Mouse (Mus musculus) myocyte (in vitro differentiated cells): Measurements from ENCODE around the gene Nob1. TPM values are rescaled to one million over a fixed set of nuclear protein-coding genes. Genes with fewer than 3 reads are reported as not detected.

Experiments used
- H3K27me3 ChIP-seq: one replicate; pipeline ENCODE4 v1.6.1; 2011; ENCODE audit not compliant: control insufficient read depth, insufficient read depth, insufficient read length
- H3K36me3 ChIP-seq: one replicate; pipeline ENCODE4 v1.6.1; 2011; ENCODE audit not compliant: control insufficient read depth, insufficient read depth
- H3K4me2 ChIP-seq: one replicate; pipeline ENCODE4 v1.6.1; 2011; ENCODE audit warnings: low read depth, control low read depth
- H3K4me3 ChIP-seq: one replicate; pipeline ENCODE4 v1.5.1; 2011; ENCODE audit warnings: mild to moderate bottlenecking, control low read depth, moderate library complexity
- H3K79me2 ChIP-seq: one replicate; pipeline ENCODE4 v1.6.1; 2011; ENCODE audit not compliant: control insufficient read depth, insufficient read depth
- H3ac ChIP-seq: one replicate; pipeline ENCODE4 v1.6.1; 2011; ENCODE audit not compliant: control insufficient read depth, insufficient read length
- CEBPB ChIP-seq: IDR thresholded peaks from 2 replicates; pipeline ENCODE4 v1.6.1; 2011; ENCODE audit warnings: mild to moderate bottlenecking, moderate library complexity; ENCODE audit not compliant: poor library complexity, insufficient read depth, severe bottlenecking
- E2F4 ChIP-seq: IDR thresholded peaks from one replicate; pipeline ENCODE4 v1.6.1; 2011; ENCODE audit warnings: mild to moderate bottlenecking, control low read depth, moderate library complexity; ENCODE audit not compliant: insufficient read depth
- MAX ChIP-seq: IDR thresholded peaks from one replicate; pipeline ENCODE4 v1.6.1; 2011; ENCODE audit warnings: low read depth, mild to moderate bottlenecking, control low read depth
- MYOD1 ChIP-seq, 3 experiments: IDR thresholded peaks; one replicate each; pipeline ENCODE4 v1.6.1; 2011; ENCODE audit warnings: control low read depth in 2 of 3, low read depth in 2 of 3, mild to moderate bottlenecking in 2 of 3, moderate library complexity in 1 of 3; ENCODE audit not compliant: insufficient read length in 2 of 3, control insufficient read depth in 1 of 3
- MYOG ChIP-seq, 3 experiments: IDR thresholded peaks; one replicate each; pipeline ENCODE4 v1.6.1; 2011; ENCODE audit warnings: control low read depth in 2 of 3, low read depth in 2 of 3, mild to moderate bottlenecking in 2 of 3; ENCODE audit not compliant: insufficient read length in 2 of 3, control insufficient read depth in 1 of 3, insufficient read depth in 1 of 3
- POLR2A ChIP-seq: IDR thresholded peaks from one replicate; pipeline ENCODE4 v1.6.1; 2011; ENCODE audit warnings: low read depth, mild to moderate bottlenecking, control low read depth, moderate library complexity; ENCODE audit not compliant: insufficient read length
- POLR2AphosphoS2 ChIP-seq: IDR thresholded peaks from one replicate; pipeline ENCODE4 v1.6.1; 2011; ENCODE audit warnings: low read depth, control low read depth; ENCODE audit not compliant: insufficient read length
- REST ChIP-seq: IDR thresholded peaks from one replicate; pipeline ENCODE4 v1.6.1; 2011; ENCODE audit warnings: mild to moderate bottlenecking, control low read depth, moderate library complexity; ENCODE audit not compliant: insufficient read depth, insufficient read length
- SRF ChIP-seq: IDR thresholded peaks from one replicate; pipeline ENCODE4 v1.6.1; 2011; ENCODE audit warnings: low read depth; ENCODE audit not compliant: control insufficient read depth, insufficient read length
- TCF12 ChIP-seq: IDR thresholded peaks from one replicate; pipeline ENCODE4 v1.6.1; 2011; ENCODE audit warnings: mild to moderate bottlenecking, control low read depth; ENCODE audit not compliant: poor library complexity, insufficient read depth, severe bottlenecking
- TCF3 ChIP-seq: IDR thresholded peaks from one replicate; pipeline ENCODE4 v1.6.1; 2011; ENCODE audit warnings: low read depth, control low read depth; ENCODE audit not compliant: insufficient read length
- USF1 ChIP-seq: IDR thresholded peaks from one replicate; pipeline ENCODE4 v1.6.1; 2011; ENCODE audit warnings: low read depth, mild to moderate bottlenecking, control low read depth, moderate library complexity
- polyA plus RNA-seq: library from polyadenylated mRNA; unstranded; fragments of >200 nt; fragmentation: generic; extraction: Trizol; gene quantifications from one replicate; pipeline ENCODE4 v1.2.1, GENCODE M21; 2012; ENCODE audit warnings: missing spikeins

Gene Nob1
- polyA plus RNA-seq, 1 experiment, result 61.4 TPM

- Histone ChIP-seq H3ac (no peak overlapping the region), H3K4me2 (no peak overlapping the region), H3K4me3 (no peak overlapping the region), H3K79me2 (no peaks in the 10 kb centered on the region), H3K27me3 (no peaks in the 10 kb centered on the region), H3K36me3 (peaks cover 13% of the 10 kb centered on the region)
- no peak for TF ChIP-seq POLR2AphosphoS2
- no peak for TF ChIP-seq POLR2A
- no peak for TF ChIP-seq MYOG (IDR thresholded peaks at IDR 0.05; ENCODE audit: control insufficient read depth in 1 of 3, insufficient read depth in 1 of 3, insufficient read length in 2 of 3, low read depth in 2 of 3)
- TF ChIP-seq CEBPB, result no peak
- TF ChIP-seq REST, result no peak
- no peak for TF ChIP-seq TCF12
- TF ChIP-seq TCF3, result no peak
- no peak for TF ChIP-seq SRF
- no peak for TF ChIP-seq E2F4
- TF ChIP-seq MAX, result no peak
- no peak for TF ChIP-seq USF1
- no peak for TF ChIP-seq MYOD1 (IDR thresholded peaks at IDR 0.05; ENCODE audit: control insufficient read depth in 1 of 3, insufficient read length in 2 of 3, low read depth in 2 of 3)
These were observed 18.9 kb downstream of the Nob1 start for GRCm38 (mm10) chr8:107405935-107406334.

GRCm38 (mm10) chr8:107404057-107404456 lies 20.8 kb downstream of the Nob1 start:
- no peak for TF ChIP-seq CEBPB
- TF ChIP-seq USF1, result no peak
- Histone ChIP-seq H3K27me3 (no peaks in the 10 kb centered on the region), H3ac (no peak overlapping the region), H3K36me3 (no peaks in the 10 kb centered on the region), H3K4me3 (peak overlapping the region; percentile 31), H3K79me2 (no peaks in the 10 kb centered on the region), H3K4me2 (peak overlapping the region; percentile 94)

- Histone ChIP-seq H3K4me2 (peak within 1 kb of the TSS; percentile 94), H3ac (no peak within 1 kb of the TSS), H3K27me3 (no peaks in the 10 kb centered on the region), H3K79me2 (no peaks in the 10 kb centered on the region), H3K4me3 (peak within 1 kb of the TSS; percentile 31), H3K36me3 (no peaks in the 10 kb centered on the region)
- TF ChIP-seq E2F4, result no peak
- TF ChIP-seq POLR2A, result peak; percentile 29
These were observed 21.6 kb downstream of the Nob1 start, which contains the start of gene Nqo1 for GRCm38 (mm10) chr8:107403038-107403781. TSS of gene Nqo1 (minus strand) at chr8:107403206.

DNA sequence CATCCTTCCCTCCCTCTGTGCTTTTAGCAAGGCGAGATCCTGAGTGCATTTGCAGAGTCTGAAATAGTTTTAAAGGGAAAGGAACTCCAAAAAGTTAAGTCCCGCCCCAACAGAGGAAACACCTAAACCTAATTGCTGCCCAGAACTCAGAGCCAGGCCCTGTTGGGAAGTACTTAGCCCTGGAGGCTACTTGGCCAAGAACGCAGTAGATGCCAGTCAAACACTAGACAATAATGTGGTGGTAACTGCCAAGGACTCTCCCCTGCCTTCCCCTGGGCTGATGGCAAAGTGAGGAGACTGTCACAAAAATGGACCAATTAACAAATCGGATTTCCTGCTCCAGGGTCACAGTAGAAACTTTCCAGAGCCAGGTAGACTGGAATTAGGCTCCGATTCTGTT lies 23.0 kb downstream of the Nob1 start:
- peak overlapping the region; percentile 94 for H3K4me2 ChIP-seq
- TF ChIP-seq E2F4 (no peak), TCF3 (no peak), TCF12 (no peak), CEBPB (no peak), MAX (no peak), POLR2A (no peak)
- no peaks in the 10 kb centered on the region for H3K79me2 ChIP-seq
- peak overlapping the region; percentile 31 for H3K4me3 ChIP-seq
- H3ac ChIP-seq, result no peak overlapping the region
- H3K27me3 ChIP-seq, result no peaks in the 10 kb centered on the region
- H3K36me3 ChIP-seq, result no peaks in the 10 kb centered on the region

DNA sequence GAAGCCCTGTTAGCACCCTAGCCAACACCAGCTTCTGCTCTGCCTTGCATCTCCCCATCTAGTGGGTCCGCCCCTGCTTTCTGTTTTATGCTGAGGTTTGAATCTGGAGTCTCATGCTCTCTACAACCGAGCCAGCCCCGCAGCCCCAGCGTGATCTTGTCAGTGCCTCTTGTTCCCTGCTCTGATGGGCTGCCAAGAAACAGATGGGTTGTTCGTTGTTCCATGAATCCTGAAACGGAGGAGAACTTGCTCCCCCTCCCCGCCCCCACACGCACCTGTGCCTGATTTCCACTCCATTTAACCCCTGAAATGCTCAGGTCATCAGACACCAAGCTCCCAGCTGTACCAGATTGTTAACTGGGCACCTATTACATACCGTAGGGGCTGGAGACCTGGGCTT lies 25.4 kb downstream of the Nob1 start:
- TF ChIP-seq USF1, result no peak
- no peak for TF ChIP-seq CEBPB
- no peak for TF ChIP-seq E2F4
- TF ChIP-seq REST, result no peak
- TF ChIP-seq TCF3, result no peak
- TF ChIP-seq POLR2AphosphoS2, result no peak
- no peak for TF ChIP-seq MYOD1 (IDR thresholded peaks at IDR 0.05; ENCODE audit: control insufficient read depth in 1 of 3, insufficient read length in 2 of 3, low read depth in 2 of 3)
- no peak for TF ChIP-seq TCF12
- TF ChIP-seq MAX, result no peak
- no peak for TF ChIP-seq POLR2A
- no peak for TF ChIP-seq MYOG (IDR thresholded peaks at IDR 0.05; ENCODE audit: control insufficient read depth in 1 of 3, insufficient read depth in 1 of 3, insufficient read length in 2 of 3, low read depth in 2 of 3)
- TF ChIP-seq SRF, result no peak
- Histone ChIP-seq H3K27me3 (no peaks in the 10 kb centered on the region), H3K79me2 (no peaks in the 10 kb centered on the region), H3K4me2 (no peak overlapping the region), H3K36me3 (no peaks in the 10 kb centered on the region), H3K4me3 (no peak overlapping the region), H3ac (no peak overlapping the region)

GRCm38 (mm10) chr8:107397665-107398064 lies 27.2 kb downstream of the Nob1 start:
- H3K4me2 ChIP-seq, result no peak overlapping the region
- H3ac ChIP-seq, result no peak overlapping the region
- H3K4me3 ChIP-seq, result no peak overlapping the region
- no peaks in the 10 kb centered on the region for H3K27me3 ChIP-seq
- no peak for TF ChIP-seq MYOG (IDR thresholded peaks at IDR 0.05; ENCODE audit: control insufficient read depth in 1 of 3, insufficient read depth in 1 of 3, insufficient read length in 2 of 3, low read depth in 2 of 3)
- no peak for TF ChIP-seq TCF3
- no peak for TF ChIP-seq POLR2AphosphoS2
- no peak for TF ChIP-seq MAX
- TF ChIP-seq SRF, result no peak
- no peak for TF ChIP-seq POLR2A
- no peak for TF ChIP-seq MYOD1 (IDR thresholded peaks at IDR 0.05; ENCODE audit: control insufficient read depth in 1 of 3, insufficient read length in 2 of 3, low read depth in 2 of 3)
- no peaks in the 10 kb centered on the region for H3K79me2 ChIP-seq
- no peaks in the 10 kb centered on the region for H3K36me3 ChIP-seq
